Mouse (Mus musculus) A20 (cell line): ENCODE results near the gene Tmem82.
"Not testable (repeated sequence)": the region's sequence is repeated elsewhere in the genome, so short reads cannot be mapped to it uniquely, and the experiment has no call there.

Experiments used
- DNase-seq: peaks from one replicate; pipeline ENCODE4 v3.0.0-alpha.2; 2011; ENCODE audit warnings: low read depth, low spot score

The Tmem82 gene

GRCm38 (mm10) chr4:141574789-141575702, 43.4 kb downstream of the Tmem82 start:
- DNase-seq, result peak; percentile 73

- DNase-seq, result no peak
Measured at GRCm38 (mm10) chr4:141573359-141573966, 45.0 kb downstream of the Tmem82 start.

GRCm38 (mm10) chr4:141572668-141573358, 45.6 kb downstream of the Tmem82 start:
- DNase-seq, result no peak

GRCm38 (mm10) chr4:141571934-141572333, 46.5 kb downstream of the Tmem82 start:
- DNase-seq, result no peak

- no peak for DNase-seq
Measured at GRCm38 (mm10) chr4:141571337-141571739, 47.1 kb downstream of the Tmem82 start.

GRCm38 (mm10) chr4:141570821-141571220, 47.6 kb downstream of the Tmem82 start:
- no peak for DNase-seq

- no peak for DNase-seq
Measured at GRCm38 (mm10) chr4:141570004-141570403, 48.4 kb downstream of the Tmem82 start.

GRCm38 (mm10) chr4:141568966-141569365, 49.5 kb downstream of the Tmem82 start:
- no peak for DNase-seq

GRCm38 (mm10) chr4:141567174-141567573, 51.3 kb downstream of the Tmem82 start:
- DNase-seq, result not testable (repeated sequence)

GRCm38 (mm10) chr4:141566187-141566586, 52.2 kb downstream of the Tmem82 start:
- no peak for DNase-seq

- DNase-seq, result no peak
Measured at GRCm38 (mm10) chr4:141565325-141565724, 53.1 kb downstream of the Tmem82 start.

GRCm38 (mm10) chr4:141564660-141565059, 53.8 kb downstream of the Tmem82 start:
- DNase-seq, result no peak

GRCm38 (mm10) chr4:141564209-141564608, 54.2 kb downstream of the Tmem82 start:
- DNase-seq, result no peak
